Mouse (Mus musculus): Measurements from ENCODE around the gene Crtam. TPM values are rescaled to one million over a fixed set of nuclear protein-coding genes. Genes with fewer than 3 reads are reported as not detected.
A peak's percentile ranks its signal among the peaks of the same experiment; 100 is the strongest.

Crtam gene
- total RNA-seq (2014; fragmentation: Nextera tagmentation) (not detected in 2 replicates), total RNA-seq (2017) (3.1 TPM in 1 of 2 replicates, not detected in the other)

- ATAC-seq (replicated peaks; ENCODE audit: low FRiP score, low TSS enrichment, poor library complexity, severe bottlenecking) = no peak
Measured at GRCm38 (mm10) chr9:41004415-41004814, at the start of gene Crtam. Gene Crtam (minus strand): TSS chr9:41004628.

GRCm38 (mm10) chr9:41054166-41054565 lies 49.7 kb upstream of the Crtam start:
- ATAC-seq (replicated peaks; ENCODE audit: low FRiP score, low TSS enrichment, poor library complexity, severe bottlenecking) = no peak

GRCm38 (mm10) chr9:41053478-41053877 lies 49.0 kb upstream of the Crtam start:
- ATAC-seq (replicated peaks; ENCODE audit: low FRiP score, low TSS enrichment, poor library complexity, severe bottlenecking) = no peak

- no peak for ATAC-seq (replicated peaks; ENCODE audit: low FRiP score, low TSS enrichment, poor library complexity, severe bottlenecking)
Measured at GRCm38 (mm10) chr9:41051080-41051932, 46.9 kb upstream of the Crtam start.

DNA sequence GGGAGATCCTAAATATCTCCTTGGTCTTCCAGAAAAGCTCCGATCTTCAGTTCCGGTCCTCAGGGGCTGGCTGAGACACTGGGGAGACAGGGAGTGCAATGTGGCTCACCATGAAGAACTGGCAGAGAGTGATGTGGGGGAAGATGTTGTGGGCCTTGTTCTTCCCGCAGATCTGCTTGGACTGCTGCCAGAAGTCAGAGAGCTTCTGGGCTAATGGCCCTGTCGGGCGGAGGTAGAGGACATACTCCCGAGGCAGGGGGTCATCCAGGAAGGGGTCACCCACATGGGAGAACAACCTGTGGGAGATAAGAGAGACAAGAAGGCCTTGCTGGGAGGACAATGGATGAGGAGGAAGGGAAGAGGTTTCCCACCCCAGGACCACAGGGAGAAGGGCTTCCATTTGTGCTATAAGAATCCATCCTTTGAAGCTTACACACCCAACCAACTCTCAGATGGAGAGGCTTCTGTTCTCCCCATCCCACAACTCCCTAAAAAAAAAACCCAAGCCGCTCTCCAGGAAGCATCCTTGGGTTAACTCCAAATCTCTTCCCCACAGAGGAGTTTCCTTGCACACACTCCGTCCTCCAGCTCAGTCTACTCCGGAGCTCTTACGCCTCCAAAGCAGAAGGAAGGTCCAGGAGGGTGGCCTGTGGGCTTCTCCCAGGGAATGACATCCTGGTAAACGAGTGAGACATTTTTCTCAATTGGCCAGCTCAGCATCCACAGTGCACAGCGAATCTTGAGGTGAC lies 46.1 kb upstream of the Crtam start:
- ATAC-seq (replicated peaks; ENCODE audit: low FRiP score, low TSS enrichment, poor library complexity, severe bottlenecking) = no peak

GRCm38 (mm10) chr9:41049282-41049681 lies 44.9 kb upstream of the Crtam start:
- no peak for ATAC-seq (replicated peaks; ENCODE audit: low FRiP score, low TSS enrichment, poor library complexity, severe bottlenecking)

DNA sequence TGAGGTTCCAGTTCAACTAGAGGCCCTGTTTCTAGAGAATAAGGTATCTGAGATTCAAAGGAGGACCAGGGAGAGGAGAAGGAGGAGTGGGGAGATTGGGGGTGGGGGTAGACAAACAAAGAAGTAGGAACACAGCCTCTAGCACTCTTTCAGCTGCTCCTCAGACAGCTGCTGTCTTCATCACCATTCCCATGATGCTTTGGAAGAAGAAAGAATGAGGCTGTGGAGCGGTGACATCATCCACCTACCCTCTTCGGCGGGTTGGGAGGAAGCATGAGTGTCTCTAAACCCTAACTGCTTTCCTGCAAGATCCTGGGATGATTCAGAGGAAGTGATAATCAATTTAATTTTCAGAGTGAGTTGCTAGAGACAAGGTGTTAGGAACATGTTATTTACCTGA lies 44.4 kb upstream of the Crtam start:
- no peak for ATAC-seq (replicated peaks; ENCODE audit: low FRiP score, low TSS enrichment, poor library complexity, severe bottlenecking)

DNA sequence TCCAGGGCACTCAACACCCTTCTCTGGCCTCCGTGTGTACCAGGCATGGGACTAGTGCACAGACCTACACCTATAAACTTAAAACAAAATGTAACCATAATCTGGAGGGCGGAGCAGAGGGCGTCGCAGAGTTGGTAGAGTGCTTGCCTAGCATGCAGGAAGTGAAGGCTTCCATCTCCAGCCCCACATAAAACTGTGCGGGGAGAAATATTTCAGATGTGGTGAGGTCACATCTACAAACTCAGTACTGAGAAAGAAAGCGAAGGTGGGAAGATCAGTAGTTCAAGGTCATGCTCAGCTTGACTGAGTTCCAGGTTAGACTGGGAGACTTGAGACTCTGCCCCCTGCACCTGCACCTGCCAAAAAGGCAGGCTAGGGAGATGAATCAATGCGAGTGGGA lies 43.8 kb upstream of the Crtam start:
- no peak for ATAC-seq (replicated peaks; ENCODE audit: low FRiP score, low TSS enrichment, poor library complexity, severe bottlenecking)

GRCm38 (mm10) chr9:41047654-41048053 lies 43.2 kb upstream of the Crtam start:
- ATAC-seq (replicated peaks; ENCODE audit: low FRiP score, low TSS enrichment, poor library complexity, severe bottlenecking) = 0 out of 2 replicates have a peak, but pooled peaks have one; percentile 27

DNA sequence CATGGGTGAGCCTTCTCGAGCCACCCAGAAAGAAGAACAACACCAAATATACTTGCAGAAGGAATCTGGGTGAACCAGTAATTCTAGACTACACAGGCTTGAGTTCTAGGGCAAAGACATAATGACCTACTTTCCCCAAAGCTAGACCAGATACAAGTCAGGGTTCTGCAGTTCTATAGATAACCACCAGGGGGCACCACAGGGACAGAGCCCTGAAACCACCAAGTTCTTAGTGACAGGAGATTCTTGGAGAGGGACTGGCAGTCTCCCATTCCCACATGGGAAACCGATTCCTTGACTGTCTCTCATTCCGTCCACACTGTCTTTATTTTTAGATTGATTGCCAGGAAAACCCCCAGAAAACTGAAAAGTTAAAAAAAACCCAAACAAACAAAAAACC lies 40.2 kb upstream of the Crtam start:
- peak; percentile 53 for ATAC-seq (replicated peaks; ENCODE audit: low FRiP score, low TSS enrichment, poor library complexity, severe bottlenecking)

DNA sequence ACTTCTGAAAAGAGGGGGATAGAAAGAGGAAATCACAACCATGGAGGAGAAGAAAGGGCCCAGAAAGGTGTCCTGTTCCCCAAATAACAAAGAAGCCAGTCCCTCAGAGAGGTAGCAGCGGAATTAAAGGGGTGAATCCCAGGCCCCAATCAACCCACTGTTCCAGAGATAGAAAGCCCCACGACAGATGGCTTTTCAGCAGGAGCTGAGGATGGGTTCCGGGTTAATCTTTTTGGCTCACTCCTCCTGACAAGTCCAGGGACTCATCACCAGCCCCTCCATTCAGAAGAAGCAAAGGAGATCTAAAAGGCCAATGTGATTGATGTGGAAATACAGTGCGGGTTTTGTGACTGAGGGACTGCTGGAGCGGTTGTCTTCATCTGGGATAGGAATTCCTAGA lies 39.2 kb upstream of the Crtam start:
- no peak for ATAC-seq (replicated peaks; ENCODE audit: low FRiP score, low TSS enrichment, poor library complexity, severe bottlenecking)

- no peak for ATAC-seq (replicated peaks; ENCODE audit: low FRiP score, low TSS enrichment, poor library complexity, severe bottlenecking)
Measured at GRCm38 (mm10) chr9:41041404-41041803, 37.0 kb upstream of the Crtam start.

- ATAC-seq (replicated peaks; ENCODE audit: low FRiP score, low TSS enrichment, poor library complexity, severe bottlenecking) = no peak
Measured at GRCm38 (mm10) chr9:41038150-41038664, 33.8 kb upstream of the Crtam start.

GRCm38 (mm10) chr9:41031590-41032489 lies 27.4 kb upstream of the Crtam start:
- no peak for ATAC-seq (replicated peaks; ENCODE audit: low FRiP score, low TSS enrichment, poor library complexity, severe bottlenecking)

DNA sequence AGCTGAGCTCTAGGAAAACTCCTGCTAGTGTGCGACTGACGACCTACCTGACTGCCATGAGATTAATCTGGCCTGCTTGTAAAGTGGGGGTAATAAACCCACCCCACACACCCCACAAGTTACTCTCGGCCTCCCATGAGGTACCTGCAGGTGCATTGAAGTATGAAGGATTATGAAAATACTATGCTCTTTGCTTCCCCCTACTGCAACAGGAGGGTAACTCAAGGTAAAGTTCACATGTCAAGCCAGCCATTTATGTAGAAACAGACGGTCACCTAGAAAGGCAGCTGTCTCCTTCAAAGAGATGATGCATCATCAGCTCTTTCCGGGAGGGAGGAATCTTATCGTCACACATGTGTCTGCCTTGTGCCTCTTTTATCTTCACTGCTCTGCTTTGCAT lies 25.4 kb upstream of the Crtam start:
- peak; percentile 80 for ATAC-seq (replicated peaks; ENCODE audit: low FRiP score, low TSS enrichment, poor library complexity, severe bottlenecking)

- ATAC-seq (replicated peaks; ENCODE audit: low FRiP score, low TSS enrichment, poor library complexity, severe bottlenecking) = peak; percentile 84
Measured at GRCm38 (mm10) chr9:41028470-41028869, 24.0 kb upstream of the Crtam start.

DNA sequence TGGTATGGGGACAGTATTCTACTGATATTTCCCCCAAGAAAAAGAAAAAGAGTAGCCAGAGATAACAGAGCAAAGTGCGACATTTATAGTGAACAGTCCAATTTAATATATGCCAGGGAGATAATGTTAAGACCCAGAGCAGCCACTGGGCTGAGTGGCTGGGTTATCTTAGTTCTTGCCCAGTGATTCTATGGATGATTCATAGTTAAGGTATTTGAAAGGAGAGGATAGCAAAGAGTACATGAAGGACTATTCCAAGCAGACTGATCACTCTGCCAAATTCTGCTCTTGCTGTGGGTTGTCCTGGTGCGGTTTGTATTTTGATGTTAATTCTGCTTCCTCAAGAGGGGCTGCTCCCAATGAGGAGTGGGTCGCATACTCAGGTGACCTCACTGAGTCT lies 17.3 kb upstream of the Crtam start:
- ATAC-seq (replicated peaks; ENCODE audit: low FRiP score, low TSS enrichment, poor library complexity, severe bottlenecking) = no peak

- ATAC-seq (replicated peaks; ENCODE audit: low FRiP score, low TSS enrichment, poor library complexity, severe bottlenecking) = no peak
Measured at GRCm38 (mm10) chr9:41020486-41020885, 16.1 kb upstream of the Crtam start.

- no peak for ATAC-seq (replicated peaks; ENCODE audit: low FRiP score, low TSS enrichment, poor library complexity, severe bottlenecking)
Measured at GRCm38 (mm10) chr9:41014512-41014911, 10.1 kb upstream of the Crtam start.

Measured in megakaryocyte-erythroid progenitor cell, adult 5-6 weeks (primary cell).